23 mouse cellular contexts compared by ENCODE assay signal in genomic region chr11:62934795-62935514, GRCm38 (mm10). TPM values are rescaled to one million over a fixed set of nuclear protein-coding genes. Genes with fewer than 3 reads are reported as not detected.
DNase-seq lines count a peak whose midpoint lies in the region; ATAC-seq lines count a peak whose summit lies in the region.
"Had no signal": no experiment of that assay in that cellular context is flagged by ENCODE, and none has a peak within 500 bp of the region (broad histone marks: within the 10 kb centered on the region; RNA-seq: fewer than 3 reads in every experiment).

No protein-coding gene starts in this region.

- H3K4me1 ChIP-seq in heart, embryonic 11.5 days (ENCODE audit: control insufficient read depth, insufficient read depth, low read length): no peaks in the 10 kb centered on the region
- H3K4me1 ChIP-seq: forebrain, embryonic 12.5 days; hindbrain, embryonic 12.5 days; intestine, embryonic 15.5 days; limb, embryonic 10.5 days; midbrain, embryonic 15.5 days had no signal

- WGBS in heart, embryonic 11.5 days (ENCODE audit: insufficient replicate concordance): 80% methylated on average over 11 of the region's 11 CpGs

- no peaks in the 10 kb centered on the region for H3K36me3 ChIP-seq in heart, embryonic 11.5 days (ENCODE audit: control insufficient read depth, insufficient read depth, low read length)
- H3K36me3 ChIP-seq: forebrain, embryonic 12.5 days; G1E; heart, embryonic 13.5 days; hindbrain, embryonic 12.5 days; intestine, embryonic 15.5 days; limb, embryonic 10.5 days; midbrain, embryonic 15.5 days had no signal

- no peak overlapping the region for H3K4me3 ChIP-seq in heart, embryonic 11.5 days (ENCODE audit: low read depth, low read length)
- H3K4me3 ChIP-seq: forebrain, embryonic 12.5 days; heart, embryonic 13.5 days; hindbrain, embryonic 12.5 days; intestine, embryonic 15.5 days; limb, embryonic 10.5 days; midbrain, embryonic 15.5 days had no signal

- no peak overlapping the region for H3K9ac ChIP-seq in heart, embryonic 11.5 days (ENCODE audit: low read depth, low read length)
- H3K9ac ChIP-seq: forebrain, embryonic 12.5 days; heart, embryonic 13.5 days; hindbrain, embryonic 12.5 days; intestine, embryonic 15.5 days; liver, embryonic 14.5 days; midbrain, embryonic 15.5 days had no signal

- no peak for ATAC-seq in heart, embryonic 11.5 days (replicated peaks; ENCODE audit: insufficient number of reproducible peaks, low FRiP score, low TSS enrichment)
- ATAC-seq: CD4-positive, CD25-positive, alpha-beta regulatory T cell, adult 4 months; intestine, embryonic 15.5 days; midbrain, embryonic 15.5 days had no signal

- H3K27me3 ChIP-seq in heart, embryonic 11.5 days (ENCODE audit: control insufficient read depth, insufficient read depth, low read length): no peaks in the 10 kb centered on the region
- H3K27me3 ChIP-seq: forebrain, embryonic 12.5 days; heart, embryonic 13.5 days; hindbrain, embryonic 12.5 days; intestine, embryonic 15.5 days; midbrain, embryonic 15.5 days had no signal

- DNase-seq in adrenal gland, adult 2 months: peak; percentile 48
- no peak for DNase-seq in adrenal gland, adult 8-10 months
- DNase-seq in heart, adult 18-20 months: peak; percentile 67 to 85
- DNase-seq in lung, postnatal 25 days (ENCODE audit: low spot score): peak; percentile 47
- no peak for DNase-seq in lung, postnatal 4 days
- peak; percentile 20 for DNase-seq in heart, postnatal 4 days
- DNase-seq in cerebellum, adult 11-12 months: no peak
- DNase-seq: cerebellum, postnatal 25 days; right cerebral cortex, postnatal 4 days had no signal

- no peaks in the 10 kb centered on the region for H3K9me3 ChIP-seq in heart, embryonic 11.5 days (replicated peaks; ENCODE audit: control insufficient read depth, low read length)
- H3K9me3 ChIP-seq: forebrain, embryonic 12.5 days; G1E; heart, embryonic 13.5 days; hindbrain, embryonic 12.5 days; intestine, embryonic 15.5 days; limb, embryonic 10.5 days; midbrain, embryonic 15.5 days had no signal

- no peak overlapping the region for H3K27ac ChIP-seq in heart, embryonic 11.5 days (ENCODE audit: low read depth, low read length)
- H3K27ac ChIP-seq: forebrain, embryonic 12.5 days; heart, embryonic 13.5 days; hindbrain, embryonic 12.5 days; intestine, embryonic 15.5 days; kidney, postnatal 0 days; limb, embryonic 10.5 days; liver, embryonic 14.5 days; midbrain, embryonic 15.5 days had no signal

- H3K4me2 ChIP-seq in heart, embryonic 11.5 days: no peak overlapping the region
- H3K4me2 ChIP-seq: forebrain, embryonic 12.5 days; heart, embryonic 13.5 days; hindbrain, embryonic 12.5 days; intestine, embryonic 15.5 days; midbrain, embryonic 15.5 days had no signal

RNA-seq across cellular contexts. Expression of gene Cdrt4, which starts 16.0 kb away (rescaled TPM):
- total RNA-seq in adrenal gland, adult 2 months (2021): not detected
- polyA plus RNA-seq in adrenal gland, adult 2 months (2012; rRNA removed): 0.16 TPM in 1 of 2 replicates, not detected in the other
- under 1 TPM in 1 of 4 experiments, not detected in 3; 0.35 TPM for total RNA-seq in adrenal gland, adult 8-10 months (2022)
- total RNA-seq in heart, adult 18-20 months (2021): not detected
- polyA plus RNA-seq in heart, embryonic 11.5 days (2014; fragmentation: Nextera tagmentation; extraction: Ambion mirVana): 0.54 TPM in 1 of 2 replicates, not detected in the other
- total RNA-seq in heart, postnatal 4 days (2021): under 1 TPM in 1 of 2 experiments, not detected in 1; 0.38 TPM
- total RNA-seq: left cerebral cortex, adult 18-20 months; megakaryocyte progenitor cell, adult 5-6 weeks; neutrophil, adult 5-6 weeks had no signal
- polyA plus RNA-seq: CD4-positive, CD25-positive, alpha-beta regulatory T cell, adult 4 months; forebrain, embryonic 12.5 days; G1E; heart, embryonic 13.5 days; hindbrain, embryonic 12.5 days; intestine, embryonic 15.5 days; limb, embryonic 10.5 days; liver, embryonic 14.5 days; midbrain, embryonic 15.5 days had no signal

RNA-seq across cellular contexts. Expression of gene Tvp23b, which starts 55.7 kb away (rescaled TPM):
- total RNA-seq in adrenal gland, adult 2 months (2021): 10 to 100 TPM; 31.7 to 54.6 TPM
- polyA plus RNA-seq in adrenal gland, adult 2 months (2012; rRNA removed): 3.6 and 4.6 TPM in 2 replicates
- 10 to 100 TPM; 55.3 to 69.3 (median 59.9) TPM for total RNA-seq in adrenal gland, adult 8-10 months (2022)
- total RNA-seq in heart, adult 18-20 months (2021): 10 to 100 TPM; 23.6 to 25.2 TPM
- polyA plus RNA-seq in heart, embryonic 11.5 days (2014; fragmentation: Nextera tagmentation; extraction: Ambion mirVana): 47.3 and 49.4 TPM in 2 replicates
- total RNA-seq in heart, postnatal 4 days (2021): 10 to 100 TPM; 18.2 to 22.0 TPM

Comparison
In these comparisons a context has a peak if more than half of its experiments do, and no peak if none do; other contexts are left out.
1. DNase-seq: peak in adrenal gland, adult 2 months (single experiment), heart, adult 18-20 months (2 of 2), lung, postnatal 25 days (single experiment) and heart, postnatal 4 days (single experiment); none in adrenal gland, adult 8-10 months (single experiment), lung, postnatal 4 days (0 of 2) and cerebellum, adult 11-12 months (single experiment).